Mouse (Mus musculus) monocyte, adult 2 months (primary cell): ENCODE measurements around the gene Ahdc1.
A peak's percentile ranks its signal among the peaks of the same experiment; 100 is the strongest.
"Not testable (repeated sequence)": the region's sequence is repeated elsewhere in the genome, so short reads cannot be mapped to it uniquely, and the experiment has no call there.

ENCODE experiments used
- DNase-seq, 2 experiments: peaks; one replicate each; pipeline ENCODE4 v3.0.0; 2022; ENCODE audit warnings: low spot score in 2 of 2, low read depth in 1 of 2

Gene Ahdc1

GRCm38 (mm10) chr4:132988581-132989355 lies 22.3 kb upstream of the Ahdc1 start:
- no peak for DNase-seq

GRCm38 (mm10) chr4:132993553-132993952 lies 17.5 kb upstream of the Ahdc1 start:
- DNase-seq, result no peak

GRCm38 (mm10) chr4:132997469-132998237 lies 13.4 kb upstream of the Ahdc1 start:
- DNase-seq, result no peak

- DNase-seq, result no peak
These were observed 8.2 kb upstream of the Ahdc1 start for GRCm38 (mm10) chr4:133002896-133003295.

- no peak for DNase-seq
These were observed 7.6 kb upstream of the Ahdc1 start for GRCm38 (mm10) chr4:133003316-133004018.

GRCm38 (mm10) chr4:133005233-133005632 lies 5.8 kb upstream of the Ahdc1 start:
- DNase-seq, result peak in 1 of 2 experiments; percentile 53

GRCm38 (mm10) chr4:133005885-133006451 lies 5.1 kb upstream of the Ahdc1 start:
- not testable (repeated sequence) for DNase-seq

- DNase-seq, result no peak
These were observed 3.3 kb upstream of the Ahdc1 start for GRCm38 (mm10) chr4:133007513-133008380.

GRCm38 (mm10) chr4:133009131-133009530 lies 1.9 kb upstream of the Ahdc1 start:
- DNase-seq, result no peak

- no peak for DNase-seq
These were observed 1.4 kb upstream of the Ahdc1 start for GRCm38 (mm10) chr4:133009676-133010075.

GRCm38 (mm10) chr4:133010611-133011010 lies 449 bp upstream of the Ahdc1 start:
- no peak for DNase-seq

GRCm38 (mm10) chr4:133011821-133012775 lies 1.0 kb downstream of the Ahdc1 start:
- no peak for DNase-seq

- DNase-seq, result no peak
These were observed 1.8 kb downstream of the Ahdc1 start for GRCm38 (mm10) chr4:133012776-133013265.

- DNase-seq, result no peak
These were observed 2.3 kb downstream of the Ahdc1 start for GRCm38 (mm10) chr4:133013266-133013891.

- no peak for DNase-seq
These were observed 3.0 kb downstream of the Ahdc1 start for GRCm38 (mm10) chr4:133014088-133014487.

- DNase-seq, result no peak
These were observed 4.0 kb downstream of the Ahdc1 start for GRCm38 (mm10) chr4:133014896-133015709.

- DNase-seq, result no peak
These were observed 4.9 kb downstream of the Ahdc1 start for GRCm38 (mm10) chr4:133015710-133016651.
